Mouse (Mus musculus): ENCODE measurements around the gene Ggt6.

GRCm38 (mm10) chr11:72396621-72397020, 38.7 kb upstream of the Ggt6 start:
- TF ChIP-seq CTCF (IDR thresholded peaks at IDR 0.05; ENCODE audit: extremely low read depth, insufficient read depth, low read length) (no peak), POLR2A (IDR thresholded peaks at IDR 0.05; ENCODE audit: extremely low read depth, insufficient read depth, low read length) (no peak)
